Mouse (Mus musculus) megakaryocyte-erythroid progenitor cell, adult 5-6 weeks (primary cell): Measurements from ENCODE around the gene Sdsl. TPM values are rescaled to one million over a fixed set of nuclear protein-coding genes. Genes with fewer than 3 reads are reported as not detected.
A peak's percentile ranks its signal among the peaks of the same experiment; 100 is the strongest.

ENCODE experiments used
- ATAC-seq: replicated peaks from 2 replicates; pipeline ENCODE4 v1.8.0; 2016; ENCODE audit warnings: mild to moderate bottlenecking, inconsistent platforms; ENCODE audit not compliant: severe bottlenecking, poor library complexity, low FRiP score, low TSS enrichment
- total RNA-seq, 2 experiments: library from RNA; stranded (forward) in 1 of 2; stranded (reverse) in 1 of 2; fragments of 200-1000, 215-1000 nt in 1 of 2; fragments of >200 nt in 1 of 2; fragmentation: Nextera tagmentation in 1 of 2; gene quantifications; 2 replicates each; pipeline ENCODE4 v1.2.3; 2014 to 2017

Gene Sdsl
- total RNA-seq, 2 experiments from 2014 or later = 67.3 to 72.1 TPM

DNA sequence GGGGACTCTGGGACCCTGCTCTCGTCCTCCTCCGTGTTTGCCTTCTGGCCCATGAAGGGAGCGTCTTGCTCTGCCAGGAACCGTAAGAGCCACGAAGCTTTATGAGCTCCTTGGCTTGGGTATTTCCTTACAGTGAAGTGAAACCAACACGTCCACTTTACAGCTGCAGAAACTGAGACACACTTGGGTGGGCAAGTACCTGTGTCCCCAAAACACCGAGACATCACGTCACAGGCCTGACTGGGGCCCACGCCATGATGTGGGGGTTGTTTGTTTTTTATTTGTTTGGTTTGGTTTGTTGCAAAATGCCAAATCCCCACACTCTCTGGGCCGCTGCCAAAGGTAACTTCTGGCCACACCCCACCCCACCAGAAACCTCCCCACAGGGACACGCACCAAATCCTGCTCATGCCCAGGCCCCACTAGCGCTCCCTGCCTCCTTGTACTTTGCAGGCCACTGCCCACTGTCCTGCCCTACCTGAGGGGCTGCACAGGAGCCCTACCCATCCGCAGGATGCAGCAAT is 23.2 kb upstream of the Sdsl start:
- ATAC-seq = no peak

DNA sequence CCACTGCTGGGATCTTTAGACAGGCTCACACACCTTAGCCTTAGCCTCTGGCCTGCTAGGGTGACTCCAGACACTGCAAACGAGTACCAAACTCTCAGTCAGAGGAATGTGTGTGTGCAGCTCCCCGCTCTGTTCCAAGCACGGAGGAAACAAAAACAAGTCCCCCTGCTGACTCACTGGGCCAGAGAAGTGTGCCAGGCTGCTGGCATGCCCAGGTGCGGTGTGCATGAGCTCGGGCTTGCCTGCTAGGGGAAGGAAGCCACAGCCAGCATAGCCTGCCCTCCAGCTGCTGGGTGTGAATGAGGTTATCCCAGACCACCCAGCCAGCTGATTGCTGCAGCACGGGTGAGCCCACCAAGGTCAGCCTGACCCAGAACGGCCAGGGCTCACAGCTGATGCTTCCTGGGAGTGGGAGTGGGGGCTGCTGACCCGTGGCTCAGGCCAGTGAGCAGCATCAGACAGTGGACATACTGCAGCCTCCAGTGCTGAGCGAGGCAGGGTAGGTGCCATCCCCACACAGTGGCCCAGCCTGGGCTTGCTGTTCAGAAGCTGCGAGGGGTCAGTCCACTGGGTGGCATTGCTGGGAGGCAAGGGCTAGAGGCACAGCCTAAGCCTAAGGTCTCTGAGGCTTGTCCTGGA is 22.6 kb upstream of the Sdsl start:
- ATAC-seq = 0 out of 2 replicates have a peak, but pooled peaks have one; percentile 6

DNA sequence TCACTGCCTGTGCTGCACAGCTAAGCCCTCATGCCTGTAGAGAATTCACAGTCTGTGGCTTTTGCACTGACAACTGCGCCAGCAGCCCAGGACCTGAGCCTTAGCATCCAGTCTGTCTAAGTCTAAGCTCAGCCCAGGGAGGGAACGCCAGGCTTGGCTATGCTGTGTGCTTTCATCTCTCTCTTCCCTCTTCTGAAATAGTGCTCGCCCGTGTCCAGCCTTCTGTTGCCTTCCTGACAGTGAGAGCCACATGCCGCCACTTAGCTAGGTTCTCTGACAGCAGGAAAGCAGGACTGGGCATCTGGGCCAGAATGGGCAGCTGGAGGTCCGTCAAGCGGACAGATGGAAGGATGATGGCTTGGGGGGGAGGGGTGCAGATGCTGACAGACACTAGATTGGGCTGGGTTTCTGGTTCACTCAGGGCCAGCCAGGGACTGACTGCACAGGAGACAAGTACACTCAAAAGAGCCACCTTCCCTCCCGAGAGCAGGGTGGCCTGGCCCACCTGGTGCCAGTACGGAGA is 21.3 kb upstream of the Sdsl start:
- no peak for ATAC-seq

DNA sequence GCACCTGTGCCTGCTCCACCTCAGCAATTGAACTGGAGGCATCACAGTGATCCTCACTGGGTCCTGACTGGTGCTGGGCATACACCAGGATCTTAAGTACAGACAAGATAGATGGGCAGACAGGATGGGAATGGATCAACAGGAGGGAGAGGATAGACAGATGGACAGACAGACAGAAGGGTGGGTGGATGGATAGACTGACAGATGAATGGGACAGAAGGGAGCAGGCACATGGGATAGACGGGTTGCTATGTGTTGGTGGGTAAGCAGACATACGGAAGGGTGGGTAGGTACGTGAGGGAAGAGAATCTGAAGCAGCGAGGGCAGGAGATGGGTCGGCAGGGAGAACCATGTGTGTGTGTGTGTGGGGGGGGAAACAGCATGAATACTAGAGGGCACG is 20.8 kb upstream of the Sdsl start:
- no peak for ATAC-seq

DNA sequence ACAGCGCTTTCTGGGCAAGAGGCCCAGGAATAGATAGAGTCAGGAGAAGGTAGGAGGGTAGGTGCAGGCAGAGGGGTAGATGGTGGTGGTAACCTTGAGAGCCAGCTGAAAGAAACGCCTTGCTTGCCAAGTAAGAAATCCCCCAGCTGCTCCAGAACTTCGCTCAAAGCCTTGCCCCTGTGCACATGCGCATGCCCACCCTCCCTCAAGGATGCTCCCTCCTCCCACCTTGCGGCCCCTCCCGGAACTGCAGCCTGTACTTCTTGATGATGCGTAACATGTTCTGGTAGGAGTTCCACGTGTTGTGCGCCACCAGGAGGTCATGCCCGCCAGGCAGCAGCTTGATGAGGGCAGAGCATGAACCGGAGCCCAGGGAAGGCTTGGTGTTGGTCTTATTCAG is 19.8 kb upstream of the Sdsl start:
- peak; percentile 27; the same call in 1 of the 2 replicates for ATAC-seq

DNA sequence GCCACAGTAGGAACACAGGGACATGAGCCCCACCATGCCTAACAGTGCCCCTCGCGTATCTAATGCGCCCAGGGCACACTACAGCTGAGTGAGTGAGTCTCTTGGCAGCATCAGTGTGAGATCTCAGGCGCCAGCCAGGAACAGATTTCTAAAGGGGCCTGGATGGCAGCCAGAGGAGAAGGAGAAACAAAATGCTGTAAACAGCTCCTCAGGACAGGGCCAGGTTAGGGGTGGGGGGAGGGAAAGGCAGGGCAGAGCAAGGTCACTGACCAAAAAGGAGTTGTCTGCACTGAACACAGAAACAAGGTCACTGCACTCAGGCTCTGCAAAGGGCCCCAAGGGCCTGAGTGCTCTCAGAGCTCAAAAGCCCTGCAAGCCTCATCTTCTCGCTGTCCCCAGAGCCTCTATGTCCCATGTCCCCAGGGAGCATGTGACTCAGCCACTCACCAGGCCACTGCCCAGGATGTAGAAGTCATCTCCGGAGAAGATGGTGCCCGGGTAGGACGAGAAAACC is 18.1 kb upstream of the Sdsl start:
- no peak for ATAC-seq

DNA sequence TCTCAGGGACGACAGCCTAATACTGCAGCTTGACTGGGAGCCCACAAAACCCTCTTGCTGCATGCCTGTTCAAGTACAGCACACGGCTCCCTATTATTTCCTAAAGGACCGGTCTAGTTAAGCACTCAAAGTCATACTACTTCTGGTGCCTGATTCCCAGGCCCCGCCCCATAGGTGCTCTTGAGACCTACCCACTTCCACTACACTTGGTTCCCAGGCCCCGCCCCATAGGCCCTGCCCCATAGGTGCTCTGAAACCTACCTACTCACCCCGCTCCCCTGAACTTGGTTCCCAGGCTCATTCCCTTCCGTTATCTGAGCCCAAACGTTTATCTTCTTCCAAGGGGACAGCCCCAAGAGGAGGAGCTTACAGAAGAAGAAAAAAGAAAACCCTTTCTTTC is 15.2 kb upstream of the Sdsl start:
- ATAC-seq = no peak

DNA sequence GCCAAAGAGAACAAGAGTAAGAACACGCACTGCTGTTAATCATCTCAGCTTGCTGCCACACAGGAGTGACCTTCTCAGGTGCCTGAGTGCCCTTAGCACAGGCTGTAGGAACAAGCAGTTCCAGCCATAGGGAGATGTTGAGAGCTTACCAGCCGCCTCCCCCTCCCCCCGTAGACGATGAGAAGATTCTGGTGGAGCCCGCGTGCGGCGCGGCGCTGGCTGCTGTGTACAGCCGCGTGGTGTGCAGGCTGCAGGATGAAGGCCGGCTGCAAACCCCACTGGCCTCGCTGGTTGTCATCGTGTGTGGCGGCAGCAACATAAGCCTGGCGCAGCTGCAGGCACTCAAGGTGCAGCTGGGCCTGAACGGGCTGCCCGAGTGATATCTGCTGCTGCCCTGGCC is 10.8 kb upstream of the Sdsl start:
- no peak for ATAC-seq

DNA sequence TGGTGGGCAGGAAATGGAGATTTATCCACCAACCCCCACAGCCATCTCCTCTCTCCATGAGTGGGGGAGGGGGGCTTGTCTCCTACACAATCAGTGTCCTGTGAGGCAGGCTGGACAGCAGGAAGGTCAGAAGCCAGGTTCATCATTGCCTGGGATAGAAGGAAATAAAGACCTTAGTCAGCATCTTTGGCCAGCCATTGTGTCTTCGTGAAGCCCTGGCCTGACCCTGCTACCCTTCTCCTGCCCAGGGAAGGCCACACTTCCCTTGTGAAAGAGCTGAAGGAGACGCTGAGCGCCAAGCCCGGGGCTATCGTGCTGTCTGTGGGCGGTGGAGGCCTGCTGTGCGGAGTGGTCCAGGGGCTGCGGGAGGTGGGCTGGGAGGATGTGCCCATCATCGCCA is 8.6 kb upstream of the Sdsl start:
- no peak for ATAC-seq

DNA sequence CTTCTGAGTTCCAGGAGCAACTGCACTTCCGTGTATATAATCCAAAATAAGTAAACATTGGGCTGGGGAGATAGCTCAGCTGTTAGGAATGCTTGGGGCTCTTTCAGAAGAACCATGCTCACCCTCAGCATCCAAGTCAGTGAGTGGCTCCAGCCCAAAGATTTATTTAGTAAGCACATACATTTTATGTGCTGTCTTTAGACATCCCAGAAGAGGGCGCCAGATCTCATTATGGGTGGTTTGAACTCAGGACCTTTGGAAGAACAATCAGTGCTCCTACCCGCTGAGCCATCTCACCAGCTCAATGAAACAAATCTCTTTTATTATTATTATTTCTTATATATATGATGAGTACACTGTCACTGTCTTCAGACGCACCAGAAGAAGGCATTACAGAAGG is 6.9 kb upstream of the Sdsl start:
- ATAC-seq = no peak

DNA sequence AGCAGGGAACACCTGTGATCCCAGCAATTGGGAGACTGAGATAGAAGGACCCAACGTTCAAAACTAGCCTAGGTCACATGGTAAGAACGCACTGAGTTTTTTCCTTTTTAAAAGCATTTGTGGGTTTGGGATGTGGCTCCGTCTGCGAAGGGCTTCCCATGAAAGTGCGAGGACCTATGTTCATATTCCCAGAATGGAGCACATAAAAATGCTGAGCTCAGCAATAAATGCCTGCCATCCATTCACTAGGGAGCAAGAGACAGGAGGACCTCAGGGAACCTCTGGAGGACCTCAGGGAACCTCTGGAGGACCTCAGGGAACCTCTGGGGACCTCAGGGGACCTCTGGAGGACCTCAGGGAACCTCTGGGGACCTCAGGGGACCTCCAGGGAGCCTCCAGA is 5.4 kb upstream of the Sdsl start:
- no peak for ATAC-seq

DNA sequence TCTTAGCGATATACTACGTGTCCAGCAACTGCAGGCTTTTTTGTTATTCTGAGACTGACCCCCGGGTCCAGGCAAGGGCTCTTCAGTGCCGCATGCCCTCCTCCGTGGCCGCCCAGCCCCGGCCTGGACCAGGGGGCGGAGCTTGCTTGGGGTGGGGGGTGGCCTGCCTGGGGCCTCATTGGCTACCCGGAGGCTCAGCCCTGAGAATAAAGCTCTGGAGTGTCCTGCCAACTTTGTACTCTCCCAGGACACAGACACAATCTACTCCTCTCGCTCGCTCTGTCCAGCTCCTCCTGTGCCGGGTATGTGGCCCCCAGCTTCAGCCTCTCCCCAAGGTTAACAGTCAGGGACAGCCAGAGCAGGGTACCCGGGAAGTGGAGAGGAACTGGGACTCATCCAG is 3.7 kb upstream of the Sdsl start, which contains the start of gene Sds:
Gene Sds, plus strand, starts transcription at position 231 of the 400 bp plus-strand sequence.
- ATAC-seq = no peak

DNA sequence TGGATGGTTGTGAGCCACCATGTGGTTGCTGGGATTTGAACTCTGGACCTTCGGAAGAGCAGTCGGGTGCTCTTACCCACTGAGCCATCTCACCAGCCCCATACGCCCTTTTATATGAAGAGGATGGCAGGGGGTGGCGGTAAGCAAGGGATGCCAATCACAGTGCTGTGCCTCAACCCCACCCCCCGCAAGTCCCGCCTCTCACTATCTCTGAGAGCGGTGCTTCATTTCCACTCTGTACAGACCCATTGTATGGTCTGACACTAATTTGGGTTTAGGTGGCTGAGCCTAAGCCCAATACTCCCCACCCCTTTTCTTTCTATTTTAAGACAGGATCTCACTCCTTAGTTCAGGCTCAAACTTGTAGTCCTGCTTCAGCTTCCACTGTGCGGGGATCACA is 3.3 kb upstream of the Sdsl start:
- ATAC-seq = peak; percentile 48; the same call in 1 of the 2 replicates

DNA sequence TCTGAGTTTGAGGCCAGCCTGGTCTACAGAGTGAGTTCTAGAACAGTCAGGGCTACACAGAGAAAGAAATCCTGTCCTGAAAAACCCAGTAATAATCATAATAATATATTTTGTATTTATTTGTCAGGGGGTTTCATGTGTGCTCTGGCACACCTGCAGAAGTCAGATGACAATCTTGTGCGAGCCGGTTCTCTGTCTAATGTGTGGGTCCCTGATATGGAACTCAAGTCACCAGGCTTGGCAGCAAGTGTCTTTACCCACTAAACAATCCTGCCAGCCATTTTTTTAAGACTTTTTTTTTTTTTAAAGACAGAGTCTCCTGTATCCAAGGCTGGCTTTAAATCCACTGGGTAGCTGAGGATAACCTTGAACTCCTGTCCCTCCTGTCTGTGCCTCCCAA is 751 bp upstream of the Sdsl start:
- peak; percentile 45 for ATAC-seq

DNA sequence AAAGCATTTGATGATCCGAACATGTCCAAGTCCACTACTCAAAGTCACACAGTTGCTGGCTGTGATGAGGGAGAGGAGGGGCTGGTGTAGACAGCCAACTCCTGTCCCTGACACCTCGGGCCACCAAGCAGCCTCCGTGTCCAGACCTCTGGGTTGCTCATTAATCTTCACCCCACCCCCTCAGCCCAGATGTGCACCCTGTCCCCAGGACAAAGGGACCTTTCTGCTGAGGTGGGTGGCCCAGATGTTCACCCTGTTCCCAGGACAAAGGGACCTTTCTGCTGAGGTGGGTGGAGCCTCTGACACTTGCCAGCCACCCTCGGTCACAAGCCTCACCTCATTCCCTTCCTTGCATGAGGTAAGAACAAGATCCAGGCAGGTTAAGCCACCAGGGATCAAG is 1.1 kb downstream of the Sdsl start:
- no peak for ATAC-seq

DNA sequence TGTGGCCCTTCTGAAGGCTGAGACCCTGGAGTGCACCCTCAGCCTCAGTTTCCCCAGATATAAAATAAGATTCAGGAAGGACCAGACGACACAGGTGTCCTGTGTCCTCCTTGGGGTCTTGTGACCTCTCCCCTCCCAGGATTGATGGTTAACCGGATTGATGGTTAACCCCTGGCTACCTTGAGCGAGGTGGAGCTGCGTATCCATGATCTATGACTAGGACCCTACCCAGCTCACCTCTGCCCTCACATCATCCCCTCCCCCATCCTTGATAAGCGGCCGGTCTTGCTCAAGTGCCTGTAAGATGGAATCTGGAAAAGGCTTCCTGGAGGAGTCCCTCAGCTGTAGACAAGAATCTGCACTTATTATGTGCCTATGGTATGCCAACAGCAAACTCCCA is 3.8 kb downstream of the Sdsl start:
- no peak for ATAC-seq

DNA sequence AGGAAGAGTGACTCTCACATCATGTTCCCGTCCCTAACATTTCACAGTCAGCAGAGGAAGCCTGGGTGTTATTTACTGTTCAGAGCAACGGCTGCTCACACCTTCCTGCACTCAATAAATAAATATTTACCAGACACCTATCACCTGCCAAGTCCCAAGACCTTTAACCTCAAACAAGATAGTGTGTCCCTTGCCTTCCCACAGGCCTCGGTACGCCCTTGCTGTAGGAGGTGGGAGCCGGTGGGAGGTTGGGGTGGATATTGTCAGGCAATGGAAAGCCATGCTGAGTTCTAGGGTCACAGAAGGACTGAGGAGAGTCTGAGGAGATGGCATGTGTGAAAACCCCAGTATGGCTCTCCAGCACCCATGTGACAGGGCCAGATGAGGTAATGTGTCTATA is 4.3 kb downstream of the Sdsl start:
- no peak for ATAC-seq

DNA sequence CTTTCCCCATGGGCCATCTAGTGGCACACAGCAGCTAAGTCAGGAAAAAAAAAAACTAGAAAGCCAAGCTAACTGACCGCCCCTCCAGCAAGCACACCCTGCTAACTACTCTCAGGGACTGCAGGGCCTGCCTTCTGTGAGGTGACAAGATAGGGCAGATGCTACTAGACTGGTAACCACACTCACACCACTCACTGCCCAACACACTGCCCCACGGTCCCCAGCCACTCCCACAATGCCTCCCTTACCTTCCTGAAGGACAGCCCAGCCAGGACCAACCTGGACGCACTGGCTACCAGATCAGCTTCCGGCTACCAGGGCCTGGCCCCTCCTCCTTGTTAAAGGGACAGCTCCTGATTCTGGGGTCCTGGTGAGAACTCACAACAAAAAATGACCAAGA is 5.6 kb downstream of the Sdsl start:
- peak; percentile 51 for ATAC-seq

DNA sequence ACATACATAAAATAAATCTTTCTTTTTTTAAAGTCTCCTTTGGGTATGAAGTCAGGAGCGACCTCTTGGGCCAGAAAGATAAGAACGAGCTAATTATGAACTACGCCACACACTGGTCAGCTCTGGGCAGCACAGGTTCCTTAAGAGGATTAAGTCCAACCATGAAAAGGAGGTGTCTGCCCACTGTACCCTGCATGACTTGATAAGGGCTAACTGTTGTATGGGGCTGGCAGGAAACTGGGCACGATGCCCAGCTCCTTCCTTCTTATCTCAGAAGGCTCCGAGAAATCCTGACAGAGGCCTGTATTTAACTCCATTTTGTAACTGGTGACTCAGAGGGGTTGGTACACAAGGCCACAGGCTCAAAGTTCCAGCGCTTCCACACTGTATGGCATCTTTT is 6.8 kb downstream of the Sdsl start:
- peak; percentile 89 for ATAC-seq

DNA sequence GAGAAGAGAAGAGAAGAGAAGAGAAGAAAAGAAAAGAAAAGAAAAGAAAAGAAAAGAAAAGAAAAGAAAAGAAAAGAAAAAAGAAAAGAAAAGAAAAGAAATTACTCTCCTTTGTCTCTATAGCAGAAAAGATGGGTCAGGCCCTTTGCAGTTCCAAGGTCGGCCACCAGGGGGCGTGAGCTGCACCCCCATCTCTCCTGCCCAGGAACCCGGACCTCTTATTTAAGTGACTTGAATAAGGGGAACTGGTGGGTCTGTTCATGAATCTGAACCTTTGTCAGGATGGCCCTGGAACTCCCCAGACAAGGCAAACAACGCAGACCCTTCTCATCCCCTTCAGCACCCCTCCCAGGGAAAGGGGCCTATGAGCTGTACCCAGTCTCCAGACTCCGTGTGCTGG is 7.5 kb downstream of the Sdsl start:
- no peak for ATAC-seq

DNA sequence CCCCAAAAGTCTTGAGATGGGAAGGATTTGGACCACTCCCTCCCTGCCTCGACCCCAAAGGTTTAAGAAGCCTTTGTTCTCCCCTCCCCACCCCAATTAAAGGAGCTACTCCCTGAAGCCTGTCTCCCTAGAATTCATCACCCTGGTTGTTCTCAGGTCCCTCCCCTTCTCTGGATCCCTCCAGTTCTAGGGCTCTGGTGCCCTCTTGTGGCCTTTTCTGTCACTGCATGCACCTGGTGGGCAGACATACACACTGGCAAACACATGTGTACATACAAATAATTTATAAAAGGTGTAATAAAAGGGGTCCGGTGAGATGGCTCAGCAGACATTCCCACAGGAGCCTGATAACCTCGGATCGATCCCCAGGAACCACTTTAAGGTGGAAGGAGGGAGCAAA is 8.3 kb downstream of the Sdsl start:
- no peak for ATAC-seq
